Mouse (Mus musculus) CH12.LX (cell line): ENCODE data around the gene Gns. TPM values are rescaled to one million over a fixed set of nuclear protein-coding genes. Genes with fewer than 3 reads are reported as not detected.

ENCODE experiments used
- DNase-seq: peaks from one replicate; pipeline ENCODE4 v3.0.0-alpha.2; 2013; ENCODE audit errors: extremely low read depth
- H3K27ac ChIP-seq: 2 replicates; pipeline ENCODE4 v1.5.1; 2012; ENCODE audit warnings: low read depth, mild to moderate bottlenecking, control low read depth, moderate library complexity; ENCODE audit not compliant: insufficient read depth
- H3K27me3 ChIP-seq: replicated peaks from 2 replicates; pipeline ENCODE3; 2012; ENCODE audit warnings: inconsistent platforms
- H3K36me3 ChIP-seq, 2 experiments: replicated peaks in 1 of 2; 2 replicates each; pipeline versions ENCODE3 to v1.6.1; 2012; ENCODE audit warnings: inconsistent platforms in 1 of 2, low read length in 1 of 2, mild to moderate bottlenecking in 1 of 2, mixed read lengths in 1 of 2, moderate library complexity in 1 of 2; ENCODE audit not compliant: control insufficient read depth in 1 of 2, insufficient read depth in 1 of 2
- H3K4me1 ChIP-seq, 2 experiments: 2 replicates each; pipeline ENCODE4 v1.6.1; 2012; ENCODE audit warnings: inconsistent platforms in 1 of 2, moderate library complexity in 1 of 2; ENCODE audit not compliant: insufficient read depth in 2 of 2, control insufficient read depth in 1 of 2
- H3K4me2 ChIP-seq: 2 replicates; pipeline ENCODE4 v1.6.1; 2012; ENCODE audit warnings: low read depth, mild to moderate bottlenecking, control low read depth; ENCODE audit not compliant: poor library complexity, insufficient read depth, severe bottlenecking
- H3K4me3 ChIP-seq, 3 experiments: fragments of 150-350 bp in 1 of 3; sonication (generic) in 1 of 3; replicated peaks in 1 of 3; 2 replicates each; pipeline versions ENCODE3 to v1.5.1; 2011 to 2012; ENCODE audit warnings: low read depth in 2 of 3, low read length in 2 of 3, mild to moderate bottlenecking in 2 of 3, moderate library complexity in 2 of 3, control low read depth in 1 of 3, improper control_type of control experiment in 1 of 3, inconsistent platforms in 1 of 3, mixed read lengths in 1 of 3; ENCODE audit not compliant: poor library complexity in 1 of 3
- H3K79me2 ChIP-seq: replicated peaks from 2 replicates; pipeline ENCODE4 v1.6.1; 2012; ENCODE audit warnings: mild to moderate bottlenecking, moderate library complexity; ENCODE audit not compliant: control insufficient read depth, poor library complexity, insufficient read depth, severe bottlenecking; ENCODE audit errors: extremely low read depth
- H3K9ac ChIP-seq: 2 replicates; pipeline ENCODE4 v1.6.1; 2012; ENCODE audit warnings: low read depth, mild to moderate bottlenecking, control low read depth, moderate library complexity; ENCODE audit not compliant: insufficient read depth
- H3K9me3 ChIP-seq: replicated peaks from 2 replicates; pipeline ENCODE3; 2012; ENCODE audit warnings: low read length, inconsistent platforms, mixed read lengths
- BHLHE40 ChIP-seq: IDR thresholded peaks from 2 replicates; pipeline ENCODE4 v1.6.1; 2011; ENCODE audit warnings: mild to moderate bottlenecking, low read depth, low read length, improper control_type of control experiment
- ELF1 ChIP-seq: IDR thresholded peaks from 2 replicates; pipeline ENCODE4 v1.6.1; 2014; ENCODE audit warnings: low read depth, mild to moderate bottlenecking, inconsistent platforms, low read length, improper control_type of control experiment
- ETS1 ChIP-seq: conservative IDR thresholded peaks from 2 replicates; pipeline ENCODE4 v1.6.1; 2012; ENCODE audit warnings: low read depth, mild to moderate bottlenecking, inconsistent platforms, low read length, improper control_type of control experiment, moderate library complexity
- GABPA ChIP-seq: IDR thresholded peaks from 2 replicates; pipeline ENCODE4 v1.6.1; 2012; ENCODE audit warnings: low read depth, low read length, improper control_type of control experiment, inconsistent platforms; ENCODE audit not compliant: insufficient replicate concordance
- HCFC1 ChIP-seq: IDR thresholded peaks from 2 replicates; pipeline ENCODE4 v1.6.1; 2012; ENCODE audit warnings: low read depth, mild to moderate bottlenecking, inconsistent platforms, low read length, improper control_type of control experiment
- MAFK ChIP-seq: IDR thresholded peaks from 2 replicates; pipeline ENCODE4 v1.6.1; 2011; ENCODE audit warnings: low read length, improper control_type of control experiment; ENCODE audit not compliant: insufficient replicate concordance
- MAX ChIP-seq: IDR thresholded peaks from 2 replicates; pipeline ENCODE4 v1.6.1; 2011; ENCODE audit warnings: low read length, improper control_type of control experiment
- MEF2A ChIP-seq: IDR thresholded peaks from 2 replicates; pipeline ENCODE4 v1.6.1; 2014; ENCODE audit warnings: low read depth, mild to moderate bottlenecking, inconsistent platforms, low read length, improper control_type of control experiment, borderline replicate concordance
- MXI1 ChIP-seq: IDR thresholded peaks from 2 replicates; pipeline ENCODE4 v1.6.1; 2011; ENCODE audit warnings: mild to moderate bottlenecking, low read depth, low read length, improper control_type of control experiment
- MYC ChIP-seq: IDR thresholded peaks from 2 replicates; pipeline ENCODE4 v1.6.1; 2011; ENCODE audit warnings: low read depth, mild to moderate bottlenecking, improper control_type of control experiment, low read length
- NELFE ChIP-seq: IDR thresholded peaks from 2 replicates; pipeline ENCODE4 v1.6.1; 2011; ENCODE audit warnings: low read depth, low read length, improper control_type of control experiment
- NRF1 ChIP-seq: IDR thresholded peaks from 2 replicates; pipeline ENCODE4 v1.6.1; 2014; ENCODE audit warnings: low read depth, mild to moderate bottlenecking, inconsistent platforms, low read length, improper control_type of control experiment, moderate library complexity
- PAX5 ChIP-seq: IDR thresholded peaks from 2 replicates; pipeline ENCODE4 v1.6.1; 2012; ENCODE audit warnings: low read length, inconsistent platforms, mixed read lengths
- POLR2A ChIP-seq: IDR thresholded peaks from 2 replicates; pipeline ENCODE4 v1.6.1; 2011; ENCODE audit warnings: low read depth, mild to moderate bottlenecking, improper control_type of control experiment, low read length
- RCOR1 ChIP-seq: conservative IDR thresholded peaks from 2 replicates; pipeline ENCODE4 v1.6.1; 2012; ENCODE audit warnings: low read depth, mild to moderate bottlenecking, inconsistent platforms, low read length, improper control_type of control experiment
- SIN3A ChIP-seq: IDR thresholded peaks from 2 replicates; pipeline ENCODE4 v1.6.1; 2012; ENCODE audit warnings: low read length, improper control_type of control experiment, inconsistent platforms
- TBP ChIP-seq: conservative IDR thresholded peaks from 2 replicates; pipeline ENCODE4 v1.6.1; 2011; ENCODE audit warnings: low read depth, low read length, improper control_type of control experiment
- TCF12 ChIP-seq: IDR thresholded peaks from 2 replicates; pipeline ENCODE4 v1.6.1; 2014; ENCODE audit warnings: low read depth, mild to moderate bottlenecking, inconsistent platforms, low read length, improper control_type of control experiment
- UBTF ChIP-seq: IDR thresholded peaks from 2 replicates; pipeline ENCODE4 v1.6.1; 2012; ENCODE audit warnings: low read depth, mild to moderate bottlenecking, inconsistent platforms, low read length, improper control_type of control experiment, moderate library complexity
- USF1 ChIP-seq: IDR thresholded peaks from 2 replicates; pipeline ENCODE4 v1.6.1; 2014; ENCODE audit warnings: low read depth, mild to moderate bottlenecking, inconsistent platforms, low read length, improper control_type of control experiment
- USF2 ChIP-seq: conservative IDR thresholded peaks from 2 replicates; pipeline ENCODE4 v1.6.1; 2011; ENCODE audit warnings: low read depth, low read length, improper control_type of control experiment
- ZKSCAN1 ChIP-seq: IDR thresholded peaks from 2 replicates; pipeline ENCODE4 v1.6.1; 2012; ENCODE audit warnings: low read depth, inconsistent platforms, low read length, improper control_type of control experiment, borderline replicate concordance
- dilution Hi-C: fragments of 300-500 bp; cut with MboI; formaldehyde crosslinking; loops from 2 replicates; pipeline ENCODE4 v1.14.3; 2020; ENCODE audit warnings: low sequenced_read_pairs; ENCODE audit not compliant: extremely low pct_unique_long_range_greater_than_20kb, extremely low pct_ligation_motif_present
- in situ Hi-C: fragments of 300-500 bp; cut with MboI; formaldehyde crosslinking; loops from 3 replicates; pipeline ENCODE4 v1.14.3; 2019; ENCODE audit warnings: low sequenced_read_pairs, low pct_ligation_motif_present, low pct_unique_long_range_greater_than_20kb, mixed read lengths
- polyA plus RNA-seq: library from polyadenylated mRNA; unstranded; fragments of >175 nt; gene quantifications from 2 replicates; pipeline ENCODE4 v1.2.1, GENCODE M21; 2012; ENCODE audit warnings: low read depth; ENCODE audit not compliant: insufficient read length
- total RNA-seq, 2 experiments: library from RNA; depleted of rRNA; stranded (reverse); fragments of 300-350 nt in 1 of 2; fragments of >200 nt in 1 of 2; gene quantifications; 2 replicates each; pipeline ENCODE4 v1.2.3; 2012 to 2014

The Gns gene
- total RNA-seq (2012; rRNA removed), result 58.2 and 77.2 TPM in 2 replicates
- 28.4 and 28.7 TPM in 2 replicates for total RNA-seq (2014; rRNA removed)
- polyA plus RNA-seq, result 87.3 and 104 TPM in 2 replicates

DNA sequence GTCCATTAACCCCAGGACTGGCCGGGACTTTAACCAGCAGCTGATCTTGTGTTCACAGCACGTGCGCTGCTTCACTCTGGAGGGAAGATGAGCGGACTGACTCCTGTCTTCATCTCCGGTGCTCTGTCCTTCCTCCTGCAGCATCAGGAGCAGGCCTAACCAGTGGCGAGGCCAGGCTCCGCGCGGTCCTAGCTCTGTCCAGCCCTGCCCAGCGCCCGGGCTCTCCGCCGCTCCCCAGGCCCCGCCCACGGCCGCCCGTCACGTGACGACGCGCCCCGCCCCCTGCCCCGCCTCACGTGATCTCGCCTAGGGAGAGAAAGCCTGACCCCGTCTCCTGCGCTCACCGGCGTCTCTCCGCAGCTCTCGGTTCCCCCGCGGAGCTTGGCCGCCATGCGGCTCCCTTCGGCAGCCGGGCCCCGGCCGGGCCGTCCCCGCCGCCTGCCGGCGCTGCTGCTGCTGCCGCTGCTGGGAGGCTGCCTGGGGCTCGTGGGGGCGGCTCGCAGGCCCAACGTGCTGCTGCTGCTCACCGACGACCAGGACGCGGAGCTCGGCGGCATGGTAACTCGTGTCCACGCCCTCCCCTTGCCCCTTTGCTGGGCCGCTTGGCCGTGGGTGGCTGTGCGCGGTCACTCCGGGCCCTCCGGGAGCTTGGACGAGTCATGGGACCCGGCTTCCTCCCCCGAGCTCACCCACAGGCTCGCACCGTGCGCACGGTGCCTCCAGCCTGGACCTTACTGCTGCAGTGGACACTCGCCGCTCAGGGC is at the start of gene Gns:
Gene Gns, plus strand, starts transcription at position 290 of the 764 bp plus-strand sequence.
- dilution Hi-C loops, result no loop called here
- Histone ChIP-seq H3K4me1 (peaks cover 0 to 37% of the 10 kb centered on the region in 2 experiments; a peak in 2 of 4 replicates), H3K4me3 (peak within 1 kb of the TSS; percentile 78 to 99 (median 88)), H3K9ac (peak within 1 kb of the TSS; percentile 77), H3K27me3 (no peaks in the 10 kb centered on the region), H3K27ac (peak within 1 kb of the TSS; percentile 63), H3K4me2 (peak within 1 kb of the TSS; percentile 94), H3K79me2 (peaks cover 15% of the 10 kb centered on the region), H3K36me3 (peaks cover 11 to 31% of the 10 kb centered on the region in 2 experiments), H3K9me3 (no peaks in the 10 kb centered on the region)
- DNase-seq, result peak; percentile 61
- in situ Hi-C loops, result no loop called here
- peak; percentile 97 for TF ChIP-seq USF1
- TF ChIP-seq MEF2A, result no peak
- peak; percentile 80; the same call in 1 of the 2 replicates for TF ChIP-seq UBTF
- peak; percentile 41; the same call in 1 of the 2 replicates for TF ChIP-seq TCF12
- no peak for TF ChIP-seq GABPA
- no peak for TF ChIP-seq MAFK
- peak; percentile 68; the same call in 1 of the 2 replicates for TF ChIP-seq POLR2A
- no peak for TF ChIP-seq PAX5
- TF ChIP-seq SIN3A, result peak; percentile 83
- no peak for TF ChIP-seq ZKSCAN1
- TF ChIP-seq NELFE, result 0 out of 2 replicates have a peak, but pooled peaks have one; percentile 19
- no peak for TF ChIP-seq TBP
- peak; percentile 88 for TF ChIP-seq USF2
- 0 out of 2 replicates have a peak, but pooled peaks have one; percentile 60 for TF ChIP-seq MYC
- TF ChIP-seq RCOR1, result no peak
- peak; percentile 97 for TF ChIP-seq BHLHE40
- TF ChIP-seq MXI1, result peak; percentile 90
- TF ChIP-seq MAX, result peak; percentile 78
- TF ChIP-seq NRF1, result 0 out of 2 replicates have a peak, but pooled peaks have one; percentile 5
- no peak for TF ChIP-seq ELF1
- TF ChIP-seq ETS1, result 0 out of 2 replicates have a peak, but pooled peaks have one; percentile 8
- no peak for TF ChIP-seq HCFC1
